Mouse (Mus musculus) C3H10T1/2 (cell line): ENCODE measurements around the gene Tesc. TPM values are rescaled to one million over a fixed set of nuclear protein-coding genes. Genes with fewer than 3 reads are reported as not detected.

Experiments used
- polyA plus RNA-seq, 2 experiments: library from polyadenylated mRNA; unstranded; fragments of >200 nt; fragmentation: generic; extraction: Trizol; gene quantifications; one replicate each; pipeline ENCODE4 v1.2.1; 2012; ENCODE audit warnings: missing spikeins in 2 of 2

The Tesc gene
- under 1 TPM; 0.05 to 0.90 TPM for polyA plus RNA-seq

DNA sequence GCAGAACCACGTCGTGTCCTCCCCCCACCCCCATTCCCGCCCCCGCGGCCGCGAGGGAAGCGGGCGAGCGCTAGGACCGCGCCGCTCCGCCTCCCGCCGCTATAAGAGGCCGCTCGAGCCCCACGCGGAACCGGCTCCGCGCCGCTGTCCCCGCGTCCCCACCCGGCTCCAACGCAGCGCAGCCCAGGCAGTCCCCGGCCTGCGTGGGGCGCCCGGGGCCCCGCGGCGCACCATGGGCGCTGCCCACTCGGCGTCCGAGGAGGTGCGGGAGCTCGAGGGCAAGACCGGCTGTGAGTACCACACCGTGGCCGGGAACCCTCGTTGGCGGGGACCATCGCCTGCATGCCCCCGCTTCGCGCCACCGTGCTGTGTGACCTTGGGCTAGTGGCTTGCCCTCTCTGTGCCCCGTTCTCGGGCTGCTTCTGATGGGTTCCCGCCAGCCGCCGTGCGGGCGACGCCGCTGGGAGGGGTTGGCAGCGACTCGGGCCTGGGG lies at the start of gene Tesc:
Gene Tesc (plus strand): TSS at position 46 of the 493 bp plus-strand sequence.

Other genes starting within 250 kb of the Tesc start
- gene Nos1, start 246.7 kb upstream of the Tesc start, polyA plus RNA-seq, result under 1 TPM; 0.02 to 0.11 TPM
- gene Fbxo21, start 51.0 kb upstream of the Tesc start, polyA plus RNA-seq, result 10 to 100 TPM in 1 of 2 experiments, 1 to 10 TPM in 1; 5.4 to 20.6 TPM
- 10 to 100 TPM; 46.1 to 49.7 TPM for gene Fbxw8, start 127.7 kb downstream of the Tesc start, polyA plus RNA-seq
- gene Hrk, start 136.9 kb downstream of the Tesc start, polyA plus RNA-seq, result not detected
- 1 to 10 TPM in 1 of 2 experiments, under 1 TPM in 1; 0.37 to 5.5 TPM for gene Rnft2, start 217.4 kb downstream of the Tesc start, polyA plus RNA-seq
- gene 2410131K14Rik, start 217.5 kb downstream of the Tesc start, polyA plus RNA-seq, result 1 to 10 TPM; 2.3 to 6.5 TPM